Mouse (Mus musculus) ES-Bruce4 (cell line): ENCODE data around the gene Mon2.

Experiments
- CTCF ChIP-seq: IDR thresholded peaks from one replicate; pipeline ENCODE4 v1.8.1; 2011; ENCODE audit warnings: low read depth, low read length
- EP300 ChIP-seq: IDR thresholded peaks from 2 replicates; pipeline ENCODE4 v1.6.1; 2011; ENCODE audit warnings: low read depth, low read length; ENCODE audit not compliant: insufficient read depth

DNA sequence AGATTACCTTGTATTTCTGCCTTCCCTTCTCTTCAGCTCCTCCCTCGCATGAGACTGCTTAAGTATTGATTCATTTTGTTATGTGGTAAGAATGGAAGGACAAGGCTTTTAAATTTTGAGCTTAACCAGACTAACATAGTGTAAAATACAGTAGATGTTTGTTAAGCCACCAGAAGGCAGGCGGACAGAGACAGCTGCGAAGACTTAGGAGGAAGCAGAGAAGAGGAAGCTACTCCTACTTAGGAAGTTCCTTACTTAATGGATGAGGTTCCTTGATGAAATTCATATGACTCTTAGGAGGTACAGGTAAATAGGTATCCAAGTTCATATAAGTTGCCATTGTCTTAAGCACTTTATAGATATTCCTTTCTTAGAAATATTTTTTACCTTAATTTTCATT, 16.3 kb upstream of the Mon2 start:
- TF ChIP-seq CTCF (no peak), EP300 (no peak)
